Mouse (Mus musculus) central nervous system, embryonic 11.5 days (tissue): Measurements from ENCODE around the gene Nckap5. TPM values are rescaled to one million over a fixed set of nuclear protein-coding genes. Genes with fewer than 3 reads are reported as not detected.

Experiments
- polyA plus RNA-seq: library from polyadenylated mRNA; depleted of rRNA; stranded (reverse); fragments of >200 nt; gene quantifications from 2 replicates; pipeline ENCODE4 v1.2.3, GENCODE M21; 2012; rRNA removed

Gene Nckap5
- polyA plus RNA-seq, result 5.6 and 10.1 TPM in 2 replicates

GRCm38 (mm10) chr1:126830031-126830927 is at the start of gene Nckap5:
Nckap5 (minus strand) TSS chr1:126830799.

DNA sequence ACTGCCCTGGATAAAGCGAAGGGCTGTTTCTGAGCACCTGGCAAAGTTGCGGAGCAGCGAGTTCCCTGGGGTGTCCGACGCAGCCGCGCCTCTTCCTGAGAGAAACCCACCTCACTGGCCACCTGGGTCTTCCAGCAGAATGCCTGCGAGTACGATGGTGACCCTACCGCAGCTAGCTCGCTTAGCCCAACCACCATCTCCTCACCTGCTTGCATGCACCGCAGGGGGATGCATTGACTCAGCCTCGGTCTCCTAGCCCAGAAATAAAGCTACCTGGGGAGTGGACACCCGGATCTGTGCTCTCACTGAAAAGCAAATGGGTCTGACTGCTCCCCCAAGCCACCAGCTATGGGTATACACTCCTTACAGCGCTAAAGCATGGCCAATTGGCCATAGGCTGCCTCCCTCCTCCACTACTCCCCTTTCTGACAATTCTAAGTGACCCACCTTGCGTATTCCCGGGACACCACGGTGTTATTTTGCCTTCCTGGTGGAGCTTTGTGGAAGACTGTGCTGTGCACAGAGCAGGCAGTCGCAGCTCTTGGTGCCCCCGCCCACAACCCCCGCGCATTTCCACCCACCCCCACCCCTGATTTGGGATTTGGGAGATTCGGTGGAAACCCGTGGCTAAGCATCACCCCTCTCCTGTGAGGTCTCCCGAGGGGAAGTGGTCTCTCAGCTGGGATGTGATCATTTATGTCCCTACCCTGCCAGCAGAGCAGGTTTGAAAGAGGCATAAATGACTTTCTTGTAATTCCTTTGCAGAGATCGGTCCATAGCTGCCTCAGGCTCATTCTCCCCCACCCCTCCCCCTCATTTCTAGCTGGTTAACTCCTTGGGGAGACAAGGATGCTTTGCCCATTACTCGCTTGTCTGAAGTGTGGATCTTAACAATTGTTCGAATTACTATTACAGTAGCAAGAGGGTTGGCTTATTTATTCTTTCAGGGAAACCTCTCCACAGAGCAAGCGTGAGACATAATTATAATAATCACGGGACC is 917.7 kb downstream of the Nckap5 start, which contains the start of gene Lypd1:
Lypd1 (minus strand) TSS at position 501 of the 1,000 bp plus-strand sequence.

